Mouse (Mus musculus) heart, postnatal 10 days (tissue): ENCODE measurements around the gene Aldh9a1. TPM values are rescaled to one million over a fixed set of nuclear protein-coding genes. Genes with fewer than 3 reads are reported as not detected.

Experiments
- DNase-seq, 2 experiments: peaks; one replicate each; pipeline ENCODE4 v3.0.0; 2021
- intact Hi-C: fragments of 180-260 bp; cut with DNase I; formaldehyde crosslinking; loops from one replicate; pipeline ENCODE4 v1.15.1; 2025
- total RNA-seq, 2 experiments: library from RNA; stranded (reverse); gene quantifications; 2 replicates each; pipeline ENCODE4 v1.2.3; 2021

The Aldh9a1 gene
- total RNA-seq, 2 experiments from 2014 or later: 29.1 to 34.2 TPM

DNA sequence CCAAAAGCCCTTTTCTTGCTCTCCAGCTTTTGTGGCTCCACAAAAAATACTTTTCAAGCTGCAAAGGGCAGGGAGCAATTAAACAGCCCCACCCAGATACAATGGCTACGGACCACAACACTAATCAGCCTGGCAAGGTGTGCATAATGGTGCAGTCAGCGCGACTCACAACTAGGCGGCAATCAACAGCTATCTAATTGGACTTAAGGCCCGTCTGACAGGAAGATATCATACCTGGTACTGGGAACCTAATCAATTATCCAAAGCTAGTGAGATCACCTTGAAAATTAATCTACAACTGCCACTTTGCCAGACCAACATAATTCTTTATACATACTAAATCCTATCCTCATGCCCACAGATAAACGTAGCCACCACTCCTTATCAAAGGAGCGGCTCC, 32.5 kb downstream of the Aldh9a1 start:
- no peak for DNase-seq
- intact Hi-C loops: no loop called here

DNA sequence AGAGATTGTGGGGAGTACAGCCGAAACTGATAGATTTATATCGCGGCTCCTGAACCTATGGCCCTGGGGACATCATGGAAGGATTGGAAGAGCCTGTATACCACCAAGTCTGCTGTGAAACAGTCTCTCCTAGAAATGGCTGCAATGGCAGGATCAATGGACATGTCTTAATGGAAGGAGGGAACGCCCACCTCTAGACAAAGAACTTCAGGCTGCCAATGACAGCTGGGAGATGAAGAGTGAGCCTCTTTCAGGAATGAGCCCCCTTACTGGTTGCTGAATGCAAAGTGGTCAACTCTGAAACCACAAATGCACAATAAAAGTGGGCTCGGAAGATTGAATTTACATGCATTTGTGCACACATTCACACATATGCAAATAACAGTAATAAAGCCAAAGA, 33.0 kb downstream of the Aldh9a1 start:
- intact Hi-C loops: no loop called here
- DNase-seq: no peak

DNA sequence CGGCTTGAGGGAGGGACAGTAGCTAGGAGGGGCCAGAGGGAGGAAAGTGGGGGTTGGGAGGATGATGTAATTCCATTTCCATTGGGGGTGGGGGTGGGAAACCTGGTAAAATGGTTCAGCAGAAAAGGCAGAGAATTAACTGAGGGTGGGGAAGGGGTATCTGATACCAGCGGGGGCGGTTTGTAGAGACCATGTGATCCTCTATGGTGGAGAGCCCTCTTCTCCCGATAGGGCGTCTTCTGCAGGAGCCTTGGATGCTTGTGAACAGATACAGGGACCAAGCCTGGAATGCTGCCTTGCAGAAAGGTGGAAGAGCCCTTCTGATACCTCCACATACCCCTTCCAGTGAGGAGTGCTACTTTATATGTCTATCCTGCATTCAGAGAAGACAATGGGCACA, 33.4 kb downstream of the Aldh9a1 start:
- intact Hi-C loops: no loop called here
- no peak for DNase-seq

- no peak for DNase-seq
- intact Hi-C loops: no loop called here
Measured at GRCm38 (mm10) chr1:167384156-167384555, 34.4 kb downstream of the Aldh9a1 start.

DNA sequence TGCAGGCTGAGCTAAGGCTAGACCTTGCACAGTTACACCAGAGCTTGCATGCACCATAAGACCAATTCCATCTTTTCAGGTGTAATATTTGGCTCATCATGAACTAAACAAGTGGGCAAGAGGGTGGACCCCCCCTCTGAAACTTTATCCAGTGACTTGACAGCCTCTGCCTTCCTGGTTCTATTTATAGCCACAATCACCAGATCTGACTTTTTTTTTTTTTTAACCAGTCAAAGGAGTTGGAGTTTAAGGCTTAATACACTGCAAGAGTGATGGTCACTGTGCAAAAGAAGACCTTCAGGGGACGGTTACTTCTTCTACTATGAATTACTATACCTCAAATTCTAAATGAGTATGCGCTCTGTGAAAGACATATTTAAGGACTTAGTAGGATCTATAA, 35.4 kb downstream of the Aldh9a1 start:
- intact Hi-C loops: no loop called here
- no peak for DNase-seq

DNA sequence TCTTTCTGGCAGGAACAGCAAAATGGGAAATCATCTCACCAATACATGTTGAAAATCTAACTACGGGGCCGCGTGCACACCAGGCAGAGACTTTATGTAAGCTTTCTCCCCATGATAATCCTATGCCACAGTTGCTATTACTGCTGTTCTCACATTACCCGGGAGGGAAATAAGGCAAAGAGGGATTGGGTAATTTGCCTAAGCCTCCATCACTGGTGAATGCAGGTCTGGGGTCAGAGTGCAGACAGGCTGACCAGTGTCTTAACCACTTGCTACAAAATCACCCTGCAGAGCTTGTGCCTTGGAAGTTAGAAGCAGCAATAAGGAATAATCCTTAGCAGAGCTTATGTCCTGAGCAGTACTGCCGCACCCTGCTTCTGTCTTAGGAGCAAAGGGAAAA, 35.8 kb downstream of the Aldh9a1 start:
- DNase-seq: no peak
- intact Hi-C loops: no loop called here

- DNase-seq: no peak
- intact Hi-C loops: no loop called here
Measured at GRCm38 (mm10) chr1:167386466-167386865, 36.7 kb downstream of the Aldh9a1 start.

- intact Hi-C loops: no loop called here
- DNase-seq: no peak
Measured at GRCm38 (mm10) chr1:167387310-167387709, 37.5 kb downstream of the Aldh9a1 start.

GRCm38 (mm10) chr1:167387796-167388195, 38.0 kb downstream of the Aldh9a1 start:
- intact Hi-C loops: no loop called here
- no peak for DNase-seq

- intact Hi-C loops: no loop called here
- DNase-seq: no peak
Measured at GRCm38 (mm10) chr1:167388571-167388970, 38.8 kb downstream of the Aldh9a1 start.

- DNase-seq: no peak
- intact Hi-C loops: no loop called here
Measured at GRCm38 (mm10) chr1:167389584-167389983, 39.8 kb downstream of the Aldh9a1 start.

GRCm38 (mm10) chr1:167390381-167390780, 40.6 kb downstream of the Aldh9a1 start:
- intact Hi-C loops: loop anchor here (5.0 kb wide), 1 partner anchor 118 kb away; no protein-coding TSS in a partner anchor
- no peak for DNase-seq

DNA sequence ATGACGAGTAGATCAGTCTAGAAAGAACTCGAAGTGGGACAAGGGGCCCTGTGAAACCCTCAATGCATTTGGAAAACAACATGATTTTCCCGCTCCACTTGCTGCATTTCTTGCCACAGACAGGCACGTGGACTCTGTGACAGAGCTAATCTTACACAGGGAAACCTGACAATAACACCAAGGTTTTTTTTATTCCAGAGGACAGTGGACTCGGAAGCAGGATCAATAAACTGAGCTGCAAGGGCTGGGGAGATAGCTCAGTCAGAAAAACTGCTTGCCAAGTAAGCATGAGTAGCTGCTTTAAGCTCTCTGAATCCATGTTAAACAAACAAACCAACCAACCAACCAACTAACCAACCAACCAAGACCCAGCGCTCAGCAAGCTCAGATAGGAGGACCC, 41.5 kb downstream of the Aldh9a1 start:
- DNase-seq: no peak
- intact Hi-C loops: loop anchor here (5.0 kb wide), 1 partner anchor 119 kb away; no protein-coding TSS in a partner anchor

- intact Hi-C loops: loop anchor here (5.0 kb wide), 1 partner anchor 120 kb away; no protein-coding TSS in a partner anchor
- peak; percentile 31 to 35 for DNase-seq
Measured at GRCm38 (mm10) chr1:167392031-167392640, 42.3 kb downstream of the Aldh9a1 start.

DNA sequence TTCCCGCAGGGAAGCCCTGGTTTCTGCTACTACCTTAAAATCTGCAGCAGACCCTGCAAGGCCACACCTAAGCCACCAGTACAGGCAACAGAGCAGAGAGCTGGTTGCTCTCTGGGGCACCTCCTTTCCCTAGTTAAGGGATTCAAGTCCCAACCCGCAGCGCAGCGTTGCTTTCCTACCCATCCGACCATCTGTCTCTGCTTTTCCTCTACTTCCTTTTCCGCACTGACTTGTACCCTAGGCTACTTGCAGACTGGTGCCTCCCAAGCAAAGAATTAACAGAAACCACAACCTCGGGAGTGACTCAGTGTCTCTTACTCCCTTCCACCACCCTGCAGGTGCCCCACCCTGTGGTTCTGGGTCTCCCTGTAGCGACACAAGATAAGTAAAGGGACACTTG, 42.9 kb downstream of the Aldh9a1 start:
- DNase-seq: peak; percentile 31 to 38
- intact Hi-C loops: loop anchor here (5.0 kb wide), 1 partner anchor 120 kb away; no protein-coding TSS in a partner anchor

DNA sequence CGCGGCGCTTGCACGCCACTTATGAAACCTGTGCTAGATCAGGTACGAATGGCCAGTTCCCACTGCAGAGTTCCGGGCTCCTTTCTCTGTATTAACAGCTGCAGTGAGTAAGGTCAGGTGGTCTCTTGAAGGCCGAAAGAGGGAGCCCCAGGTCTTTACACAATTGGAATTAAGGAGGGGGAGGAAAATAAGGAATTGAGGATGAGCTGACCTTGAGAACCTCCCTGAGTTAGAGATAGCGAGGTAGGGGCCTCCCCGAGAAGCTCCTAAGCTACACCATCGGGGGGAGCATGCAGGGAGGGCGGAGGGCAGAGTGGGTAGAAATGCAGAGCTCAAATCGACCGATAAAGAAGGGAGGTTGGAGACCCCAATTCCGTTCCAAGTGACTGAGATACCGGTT, 43.5 kb downstream of the Aldh9a1 start:
- DNase-seq: no peak
- intact Hi-C loops: loop anchor here (5.0 kb wide), 1 partner anchor 121 kb away; no protein-coding TSS in a partner anchor

- DNase-seq: peak; percentile 97
- intact Hi-C loops: loop anchor here (1.0 to 5.0 kb wide), 3 partner anchors 15 to 122 kb away; no protein-coding TSS in a partner anchor
Measured at GRCm38 (mm10) chr1:167393683-167394492, 44.1 kb downstream of the Aldh9a1 start, which contains the start of gene Mgst3. TSS of gene Mgst3 (minus strand) at chr1:167393841.

GRCm38 (mm10) chr1:167405237-167405636, 55.4 kb downstream of the Aldh9a1 start:
- intact Hi-C loops: no loop called here
- no peak for DNase-seq

GRCm38 (mm10) chr1:167409601-167410000, 59.8 kb downstream of the Aldh9a1 start:
- DNase-seq: no peak
- intact Hi-C loops: no loop called here

GRCm38 (mm10) chr1:167411991-167412715, 62.4 kb downstream of the Aldh9a1 start:
- DNase-seq: no peak
- intact Hi-C loops: loop anchor here (10.0 kb wide), 1 partner anchor 503 kb away; no protein-coding TSS in a partner anchor

DNA sequence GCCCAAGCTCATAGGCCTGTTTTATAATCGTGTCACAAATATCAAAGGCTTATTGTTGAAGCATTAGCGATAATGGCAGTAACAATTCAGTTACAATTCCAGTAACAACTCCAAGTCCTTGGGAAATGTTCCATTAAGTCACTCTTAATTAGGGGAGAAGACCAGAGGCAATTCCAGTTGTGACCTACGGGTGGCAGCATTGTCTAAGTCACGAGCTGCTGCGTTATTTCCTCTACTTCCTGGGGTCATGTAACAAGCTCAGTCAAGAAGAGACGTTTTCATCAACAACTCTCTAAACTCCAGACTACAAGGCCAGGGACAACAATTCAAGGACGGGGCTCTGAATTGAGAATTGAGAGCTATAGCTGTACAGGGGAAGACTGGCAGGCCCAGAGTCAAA, 65.1 kb downstream of the Aldh9a1 start:
- peak; percentile 81 to 87 for DNase-seq
- intact Hi-C loops: loop anchor here (1.0 to 10.0 kb wide), 3 partner anchors 222 to 500 kb away; no protein-coding TSS in a partner anchor
